Mouse (Mus musculus): ENCODE results near the gene Tmem259. TPM values are rescaled to one million over a fixed set of nuclear protein-coding genes. Genes with fewer than 3 reads are reported as not detected.

Tmem259 gene
- polyA plus RNA-seq, 1 experiment from 2014 or later: 13.4 TPM

DNA sequence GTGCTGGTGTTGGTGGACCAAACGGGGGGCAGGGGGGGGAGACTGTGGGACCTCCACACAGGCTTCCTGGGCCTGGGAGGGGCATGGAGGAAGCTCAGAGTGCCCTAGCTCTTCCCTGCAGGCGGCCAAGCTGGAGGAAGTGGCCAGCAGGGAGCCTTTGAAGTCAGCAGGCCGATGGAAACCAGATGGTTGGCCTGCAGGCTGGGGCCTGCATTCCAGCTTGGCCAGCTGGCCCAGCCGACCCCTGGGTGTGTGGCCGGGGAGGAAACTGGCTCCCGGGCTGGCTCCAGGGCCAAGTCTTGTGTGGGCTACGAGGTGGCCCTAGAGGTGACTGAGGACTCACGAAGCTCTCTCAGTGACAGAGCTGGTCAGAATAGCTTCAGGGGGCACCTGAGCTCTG, 51.4 kb downstream of the Tmem259 start:
- 32% methylated on average over 8 of the region's 8 CpGs for WGBS
- peaks cover 10% of the 10 kb centered on the region; the same call in 1 of the 2 replicates for H3K4me1 ChIP-seq (ENCODE audit: control insufficient read depth, insufficient read depth, low read length)
- peaks cover 19% of the 10 kb centered on the region; the same call in 1 of the 2 replicates for H3K36me3 ChIP-seq (ENCODE audit: control insufficient read depth, insufficient read depth, low read length)
- no peak overlapping the region; the same call in 1 of the 2 replicates for H3K27ac ChIP-seq (ENCODE audit: low read depth, low read length)
- no peak for ATAC-seq
- no peaks in the 10 kb centered on the region for H3K9me3 ChIP-seq (replicated peaks; ENCODE audit: control insufficient read depth, low read length)
- no peak overlapping the region for H3K4me2 ChIP-seq (ENCODE audit: low read length)
- H3K27me3 ChIP-seq (replicated peaks; ENCODE audit: control insufficient read depth, insufficient read depth, low read length): no peaks in the 10 kb centered on the region
- H3K4me3 ChIP-seq (ENCODE audit: low read depth, low read length): no peak overlapping the region
- no peak overlapping the region for H3K9ac ChIP-seq (ENCODE audit: low read length)
- no peak for DNase-seq (ENCODE audit: low spot score)

DNA sequence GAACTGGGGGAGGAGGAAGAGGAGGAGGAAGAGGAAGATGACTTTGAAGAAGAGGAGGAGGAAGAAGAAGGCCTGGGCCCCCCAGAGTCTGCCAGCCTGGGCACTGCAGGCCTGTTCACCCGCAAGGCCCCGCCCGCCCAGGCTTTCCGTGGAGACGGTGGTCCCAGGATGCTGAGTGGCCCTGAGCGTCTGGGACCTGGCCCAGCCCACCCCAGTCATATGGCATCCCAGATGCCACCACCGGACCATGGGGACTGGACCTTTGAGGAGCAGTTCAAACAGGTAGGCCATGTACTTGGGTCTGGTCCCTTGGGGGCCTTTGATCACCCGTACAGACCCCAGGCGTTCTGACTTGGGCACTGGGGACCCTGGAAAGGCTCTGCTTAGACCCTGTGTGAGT, 52.3 kb downstream of the Tmem259 start:
- peaks cover 6% of the 10 kb centered on the region; the same call in 1 of the 2 replicates for H3K4me1 ChIP-seq (ENCODE audit: control insufficient read depth, insufficient read depth, low read length)
- no peak overlapping the region for H3K9ac ChIP-seq (ENCODE audit: low read length)
- DNase-seq (ENCODE audit: low spot score) (no peak), ATAC-seq (no peak)
- H3K9me3 ChIP-seq (replicated peaks; ENCODE audit: control insufficient read depth, low read length): no peaks in the 10 kb centered on the region
- no peaks in the 10 kb centered on the region for H3K27me3 ChIP-seq (replicated peaks; ENCODE audit: control insufficient read depth, insufficient read depth, low read length)
- H3K36me3 ChIP-seq (ENCODE audit: control insufficient read depth, insufficient read depth, low read length): peaks cover 18% of the 10 kb centered on the region; the same call in 1 of the 2 replicates
- H3K27ac ChIP-seq (ENCODE audit: low read depth, low read length): no peak overlapping the region
- no peak overlapping the region for H3K4me2 ChIP-seq (ENCODE audit: low read length)
- 90% methylated on average over 9 of the region's 9 CpGs for WGBS
- H3K4me3 ChIP-seq (ENCODE audit: low read depth, low read length): no peak overlapping the region

DNA sequence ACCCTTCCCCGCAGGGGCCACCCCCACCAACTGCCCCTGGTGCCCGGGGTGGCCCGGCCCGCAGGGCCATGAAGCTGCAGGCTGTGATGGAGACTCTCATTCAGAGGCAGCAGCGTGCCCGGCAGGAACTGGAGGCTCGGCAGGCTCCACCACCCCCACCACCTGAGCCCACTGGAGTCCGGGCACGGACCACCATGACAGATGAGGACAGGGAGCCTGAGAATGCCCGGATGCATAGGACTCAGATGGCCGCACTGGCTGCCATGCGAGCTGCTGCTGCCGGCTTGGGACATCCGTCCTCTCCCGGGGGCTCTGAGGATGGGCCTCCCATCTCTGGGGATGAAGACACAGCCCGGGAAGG, 53.3 kb downstream of the Tmem259 start:
- Histone ChIP-seq H3K4me1 (ENCODE audit: control insufficient read depth, insufficient read depth, low read length) (peaks cover 12% of the 10 kb centered on the region; the same call in 1 of the 2 replicates), H3K4me3 (ENCODE audit: low read depth, low read length) (no peak overlapping the region), H3K27ac (ENCODE audit: low read depth, low read length) (no peak overlapping the region), H3K9me3 (replicated peaks; ENCODE audit: control insufficient read depth, low read length) (no peaks in the 10 kb centered on the region), H3K36me3 (ENCODE audit: control insufficient read depth, insufficient read depth, low read length) (peaks cover 18% of the 10 kb centered on the region; the same call in 1 of the 2 replicates), H3K4me2 (ENCODE audit: low read length) (no peak overlapping the region), H3K9ac (ENCODE audit: low read length) (no peak overlapping the region), H3K27me3 (replicated peaks; ENCODE audit: control insufficient read depth, insufficient read depth, low read length) (no peaks in the 10 kb centered on the region)
- DNase-seq (ENCODE audit: low spot score) (no peak), ATAC-seq (no peak)
- 86% methylated on average over 16 of the region's 16 CpGs for WGBS

DNA sequence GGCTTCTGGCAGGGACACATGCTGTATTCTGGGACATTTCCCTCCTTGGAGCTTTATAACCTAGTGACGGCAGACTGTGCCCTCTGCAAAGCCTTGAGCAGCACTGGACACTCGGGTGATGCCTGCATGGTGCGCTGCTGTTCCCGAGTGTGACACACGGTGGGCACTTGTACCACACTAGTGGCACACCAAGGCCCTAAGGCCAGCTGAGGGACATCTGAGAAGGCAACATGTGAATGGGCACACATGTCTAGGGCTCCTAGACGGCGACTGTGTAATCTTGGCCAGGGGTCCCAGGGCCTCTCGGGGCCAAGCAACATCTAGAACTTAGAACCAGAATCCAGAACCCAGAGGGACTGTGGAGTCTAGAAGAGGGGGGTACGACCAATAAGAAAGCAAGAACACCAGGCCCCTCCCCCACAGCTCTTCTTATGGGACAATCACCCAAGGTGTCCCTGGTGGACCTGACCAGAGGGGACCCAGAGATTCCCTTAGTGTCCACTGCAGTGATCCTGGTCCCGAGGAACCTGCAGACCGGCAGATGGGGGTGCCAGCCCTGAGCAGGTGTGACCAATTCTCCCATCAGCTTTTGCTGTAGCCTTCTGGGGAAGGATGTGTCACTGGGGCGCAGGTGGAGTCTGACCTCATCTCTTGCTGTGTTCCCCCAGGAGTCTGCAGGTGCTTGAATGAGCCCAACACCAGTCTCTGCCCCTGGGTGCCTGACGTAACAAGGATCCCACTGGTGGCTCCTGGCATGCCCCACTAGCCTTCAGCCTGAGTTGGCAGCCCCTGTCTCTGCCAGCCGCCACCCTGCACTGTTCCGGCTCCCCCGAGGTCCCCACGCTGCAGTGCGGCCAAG, 53.9 kb downstream of the Tmem259 start:
- no peak for DNase-seq (ENCODE audit: low spot score)
- Histone ChIP-seq H3K36me3 (ENCODE audit: control insufficient read depth, insufficient read depth, low read length) (peaks cover 18% of the 10 kb centered on the region; the same call in 1 of the 2 replicates), H3K4me3 (ENCODE audit: low read depth, low read length) (no peak overlapping the region), H3K27me3 (replicated peaks; ENCODE audit: control insufficient read depth, insufficient read depth, low read length) (no peaks in the 10 kb centered on the region), H3K9ac (ENCODE audit: low read length) (no peak overlapping the region; the same call in 1 of the 2 replicates), H3K4me2 (ENCODE audit: low read length) (no peak overlapping the region), H3K27ac (ENCODE audit: low read depth, low read length) (no peak overlapping the region), H3K9me3 (replicated peaks; ENCODE audit: control insufficient read depth, low read length) (no peaks in the 10 kb centered on the region), H3K4me1 (ENCODE audit: control insufficient read depth, insufficient read depth, low read length) (peaks cover 12% of the 10 kb centered on the region; the same call in 1 of the 2 replicates)
- 88% methylated on average over 18 of the region's 18 CpGs for WGBS
- no peak for ATAC-seq

DNA sequence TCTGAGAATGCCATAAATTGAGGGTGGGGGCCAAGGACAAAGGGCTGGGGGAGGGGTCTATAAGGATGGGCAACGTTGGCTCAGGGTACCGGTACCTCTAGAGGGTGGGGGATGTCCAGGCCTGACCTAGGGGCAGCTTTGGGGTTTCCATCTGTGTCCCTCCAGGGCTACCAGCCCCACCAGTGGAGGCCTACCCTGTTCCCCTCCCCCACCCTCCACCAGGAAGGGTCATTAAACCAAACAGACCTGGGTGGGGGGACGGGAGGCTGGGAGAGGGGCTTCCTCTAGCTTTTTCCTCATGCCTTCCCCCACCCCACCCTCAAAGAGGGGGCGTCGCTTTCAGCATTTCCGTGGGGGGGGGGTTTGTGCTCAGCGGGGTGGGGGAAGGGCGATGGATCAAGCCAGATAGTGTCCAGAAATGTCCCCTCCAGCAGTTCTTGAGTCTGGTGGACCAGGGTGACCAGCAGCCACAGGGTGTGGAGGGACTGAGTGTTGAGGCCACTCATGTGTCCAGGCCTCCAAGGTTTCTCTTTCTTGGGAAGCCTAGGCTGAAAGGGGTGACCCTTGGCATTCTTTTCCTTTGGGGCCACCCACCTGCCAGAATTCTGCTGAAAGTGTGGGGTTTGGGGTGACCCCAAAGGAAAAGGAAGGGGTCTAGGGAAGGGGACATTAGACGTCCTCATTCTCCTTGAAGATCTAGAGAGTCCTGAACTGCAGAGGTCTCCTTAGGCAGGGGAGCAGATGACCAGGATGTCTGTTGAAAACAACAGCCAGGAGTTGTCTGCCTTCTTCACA, 55.0 kb downstream of the Tmem259 start:
- H3K9me3 ChIP-seq (replicated peaks; ENCODE audit: control insufficient read depth, low read length): no peaks in the 10 kb centered on the region
- H3K27ac ChIP-seq (ENCODE audit: low read depth, low read length): peak overlapping the region; percentile 9; the same call in 1 of the 2 replicates
- ATAC-seq: no peak
- WGBS: 37% methylated on average over 9 of the region's 9 CpGs
- H3K4me1 ChIP-seq (ENCODE audit: control insufficient read depth, insufficient read depth, low read length): peaks cover 12% of the 10 kb centered on the region; the same call in 1 of the 2 replicates
- H3K27me3 ChIP-seq (replicated peaks; ENCODE audit: control insufficient read depth, insufficient read depth, low read length): no peaks in the 10 kb centered on the region
- peaks cover 18% of the 10 kb centered on the region; the same call in 1 of the 2 replicates for H3K36me3 ChIP-seq (ENCODE audit: control insufficient read depth, insufficient read depth, low read length)
- H3K4me3 ChIP-seq (ENCODE audit: low read depth, low read length): peak overlapping the region; percentile 91
- DNase-seq (ENCODE audit: low spot score): peak; percentile 27
- H3K4me2 ChIP-seq (ENCODE audit: low read length): peak overlapping the region; percentile 78
- H3K9ac ChIP-seq (ENCODE audit: low read length): peak overlapping the region; percentile 46

DNA sequence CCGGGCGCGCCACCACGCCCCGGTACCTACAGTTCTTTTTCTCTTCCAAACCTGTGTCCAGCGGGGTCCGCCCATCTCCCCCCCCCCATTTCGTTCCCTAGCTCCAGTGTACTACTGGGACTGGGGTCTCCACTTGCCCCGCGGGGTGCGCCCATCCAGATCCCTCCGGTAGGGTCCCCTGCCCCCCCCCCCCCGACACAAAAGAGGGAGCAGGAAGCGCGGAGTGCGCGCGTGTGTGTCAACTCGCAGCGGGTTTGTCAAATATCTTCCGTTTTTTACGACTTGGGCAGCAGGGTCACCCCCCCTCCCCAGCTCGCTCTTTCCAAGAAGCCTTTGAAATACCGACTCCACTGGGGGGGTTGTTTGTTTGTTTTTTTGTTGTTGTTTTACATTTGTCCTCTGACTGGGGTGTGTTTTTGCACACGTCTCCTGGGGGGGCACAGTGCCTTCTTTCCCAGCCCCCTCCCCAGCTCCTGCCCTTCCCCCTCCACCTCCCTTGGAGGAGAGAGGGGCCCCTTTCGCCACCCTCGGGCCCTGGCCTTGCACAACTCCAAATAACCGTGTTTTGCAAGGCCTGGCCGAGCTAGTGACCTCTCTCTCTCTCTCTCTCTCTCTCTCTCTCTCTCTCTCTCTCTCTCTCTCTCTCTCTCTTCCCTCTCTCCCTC, 56.0 kb downstream of the Tmem259 start:
- DNase-seq (ENCODE audit: low spot score) (peak; percentile 38), ATAC-seq (no peak)
- H3K27ac ChIP-seq (ENCODE audit: low read depth, low read length): peak overlapping the region; percentile 85; the same call in 1 of the 2 replicates
- H3K9me3 ChIP-seq (replicated peaks; ENCODE audit: control insufficient read depth, low read length): no peaks in the 10 kb centered on the region
- H3K4me1 ChIP-seq (ENCODE audit: control insufficient read depth, insufficient read depth, low read length): peaks cover 12% of the 10 kb centered on the region; the same call in 1 of the 2 replicates
- WGBS: under 1% methylated on average over 28 of the region's 29 CpGs
- peak overlapping the region; percentile 78 for H3K4me2 ChIP-seq (ENCODE audit: low read length)
- peaks cover 13% of the 10 kb centered on the region; the same call in 1 of the 2 replicates for H3K36me3 ChIP-seq (ENCODE audit: control insufficient read depth, insufficient read depth, low read length)
- H3K27me3 ChIP-seq (replicated peaks; ENCODE audit: control insufficient read depth, insufficient read depth, low read length): peaks cover 7% of the 10 kb centered on the region
- peak overlapping the region; percentile 91 for H3K4me3 ChIP-seq (ENCODE audit: low read depth, low read length)
- peak overlapping the region; percentile 84 for H3K9ac ChIP-seq (ENCODE audit: low read length)

DNA sequence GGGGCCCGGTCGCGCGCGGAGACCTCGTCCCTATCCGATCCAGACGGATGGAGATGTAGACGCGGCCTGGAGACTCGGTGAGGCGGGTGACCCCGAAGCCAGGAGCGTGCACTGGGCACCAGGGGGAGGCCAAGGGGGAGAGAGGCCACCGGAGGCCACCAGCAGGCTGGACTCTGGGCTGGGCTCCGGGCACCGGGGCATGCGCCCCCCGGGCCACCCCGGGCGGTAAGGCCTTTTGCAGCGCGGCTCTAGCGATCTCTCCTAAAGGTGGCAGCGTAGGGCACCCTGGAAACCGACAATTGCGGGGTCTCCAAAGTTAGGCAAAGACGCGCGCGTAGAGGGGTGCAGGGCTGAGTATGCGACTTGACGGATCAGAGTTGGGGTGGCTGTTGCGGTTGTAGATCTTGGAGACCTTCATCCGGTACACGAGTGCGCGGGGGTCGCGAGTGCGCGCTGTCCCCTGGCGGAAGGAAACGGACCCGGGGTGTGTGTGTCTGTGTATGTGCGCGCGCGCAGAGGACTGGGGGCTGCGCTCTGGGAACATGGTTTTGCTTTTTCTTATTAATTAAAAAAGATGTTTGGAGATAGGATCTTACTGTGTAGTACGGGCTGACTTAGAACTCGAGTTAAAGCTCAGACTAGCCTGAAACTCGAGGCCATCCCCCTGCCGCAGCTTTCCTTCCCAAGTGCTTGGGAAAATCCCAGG, 56.7 kb downstream of the Tmem259 start:
- ATAC-seq (peak; percentile 32), DNase-seq (ENCODE audit: low spot score) (peak; percentile 65)
- peaks cover 12% of the 10 kb centered on the region; the same call in 1 of the 2 replicates for H3K4me1 ChIP-seq (ENCODE audit: control insufficient read depth, insufficient read depth, low read length)
- H3K9ac ChIP-seq (ENCODE audit: low read length): peak overlapping the region; percentile 84
- H3K4me2 ChIP-seq (ENCODE audit: low read length): peak overlapping the region; percentile 78
- H3K4me3 ChIP-seq (ENCODE audit: low read depth, low read length): peak overlapping the region; percentile 91
- H3K9me3 ChIP-seq (replicated peaks; ENCODE audit: control insufficient read depth, low read length): no peaks in the 10 kb centered on the region
- H3K27me3 ChIP-seq (replicated peaks; ENCODE audit: control insufficient read depth, insufficient read depth, low read length): peaks cover 14% of the 10 kb centered on the region
- peak overlapping the region; percentile 85 for H3K27ac ChIP-seq (ENCODE audit: low read depth, low read length)
- under 1% methylated on average over 54 of the region's 54 CpGs for WGBS
- H3K36me3 ChIP-seq (ENCODE audit: control insufficient read depth, insufficient read depth, low read length): peaks cover 6% of the 10 kb centered on the region; the same call in 1 of the 2 replicates

All from forebrain, embryonic 14.5 days (tissue).